Mouse (Mus musculus): ENCODE measurements around the gene Aebp1.

DNA sequence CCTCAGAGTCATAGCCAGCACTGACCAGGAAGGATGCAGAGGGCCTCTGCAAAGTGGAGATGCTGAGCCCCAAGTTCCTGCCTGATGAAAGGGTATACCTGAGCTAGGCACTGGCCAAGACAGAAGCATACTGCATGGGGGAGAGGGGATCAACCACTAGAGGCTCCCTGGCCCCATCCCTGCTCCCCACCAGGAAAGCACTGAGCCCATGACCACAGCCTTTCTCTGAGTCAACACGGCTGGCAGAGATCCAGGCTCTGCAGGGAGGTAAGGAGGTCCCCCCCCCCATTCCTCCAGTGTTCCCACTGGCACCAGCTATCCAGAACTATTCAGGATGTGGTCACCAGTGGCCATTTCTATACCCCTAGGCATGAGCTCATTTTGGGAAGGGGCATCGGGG, 12.4 kb upstream of the Aebp1 start:
- no peak for TF ChIP-seq CTCF (IDR thresholded peaks at IDR 0.05; ENCODE audit: borderline replicate concordance, extremely low read depth, insufficient read depth, insufficient read length)
- no peak for TF ChIP-seq POLR2A (IDR thresholded peaks at IDR 0.05; ENCODE audit: borderline replicate concordance, extremely low read depth, insufficient read depth, insufficient read length, poor library complexity, severe bottlenecking)
